Mouse (Mus musculus) limb, embryonic 11.5 days (tissue): ENCODE data around the gene Cd177. TPM values are rescaled to one million over a fixed set of nuclear protein-coding genes. Genes with fewer than 3 reads are reported as not detected.
"Not testable (repeated sequence)": the region's sequence is repeated elsewhere in the genome, so short reads cannot be mapped to it uniquely, and the experiment has no call there.

Source experiments
- ATAC-seq: fragments of 200-750 bp; cut with Nextera tagmentation; 2 replicates; pipeline ENCODE4 v1.8.0; 2017; ENCODE audit warnings: low read depth; ENCODE audit not compliant: insufficient number of reproducible peaks, low FRiP score, low TSS enrichment
- DNase-seq: peaks from one replicate; pipeline ENCODE4 v3.0.0-alpha.2; 2015; ENCODE audit warnings: low spot score
- H3K27ac ChIP-seq: fragments of 300-500 bp; sonication (generic); replicated peaks from 2 replicates; pipeline ENCODE4 v1.5.1; 2014; ENCODE audit warnings: low read depth, mild to moderate bottlenecking, low read length
- H3K27me3 ChIP-seq: fragments of 300-500 bp; sonication (generic); 2 replicates; pipeline ENCODE4 v1.6.1; 2014; ENCODE audit warnings: mild to moderate bottlenecking, low read length, mixed read lengths; ENCODE audit not compliant: control insufficient read depth, insufficient read depth
- H3K36me3 ChIP-seq: fragments of 300-500 bp; sonication (generic); 2 replicates; pipeline ENCODE4 v1.6.1; 2014; ENCODE audit warnings: mild to moderate bottlenecking, low read length, moderate library complexity, mixed read lengths; ENCODE audit not compliant: control insufficient read depth, insufficient read depth
- H3K4me1 ChIP-seq: fragments of 300-500 bp; sonication (generic); 2 replicates; pipeline ENCODE4 v1.6.1; 2014; ENCODE audit warnings: low read length, mixed read lengths; ENCODE audit not compliant: control insufficient read depth, insufficient read depth
- H3K4me2 ChIP-seq: fragments of 300-500 bp; sonication (generic); 2 replicates; pipeline ENCODE4 v1.6.1; 2014; ENCODE audit warnings: low read depth, mild to moderate bottlenecking, moderate library complexity; ENCODE audit not compliant: severe bottlenecking
- H3K4me3 ChIP-seq: fragments of 300-500 bp; sonication (generic); 2 replicates; pipeline ENCODE4 v1.5.1; 2014; ENCODE audit warnings: low read depth, low read length
- H3K9ac ChIP-seq: fragments of 300-500 bp; sonication (generic); 2 replicates; pipeline ENCODE4 v1.6.1; 2014; ENCODE audit warnings: mild to moderate bottlenecking, low read length
- H3K9me3 ChIP-seq: fragments of 300-500 bp; sonication (generic); 2 replicates; pipeline ENCODE4 v1.6.1; 2016; ENCODE audit warnings: low read length; ENCODE audit not compliant: control insufficient read depth
- WGBS: fragments of 180-500 bp; shearing (Covaris S2); extraction: QIAGEN DNeasy Blood & Tissue Kit; methylation state at CpG from one replicate; pipeline ENCODE4 v1.1.7; 2014; 5-methylcytosine and 5-hydroxymethylcytosine counted together
- polyA plus RNA-seq: library from polyadenylated mRNA; unstranded; fragments of >200 nt; fragmentation: Nextera tagmentation; extraction: Ambion mirVana; gene quantifications from 2 replicates; pipeline ENCODE4 v1.2.1, GENCODE M21; 2014

Cd177 gene
- polyA plus RNA-seq, 1 experiment from 2014 or later, result not detected

DNA sequence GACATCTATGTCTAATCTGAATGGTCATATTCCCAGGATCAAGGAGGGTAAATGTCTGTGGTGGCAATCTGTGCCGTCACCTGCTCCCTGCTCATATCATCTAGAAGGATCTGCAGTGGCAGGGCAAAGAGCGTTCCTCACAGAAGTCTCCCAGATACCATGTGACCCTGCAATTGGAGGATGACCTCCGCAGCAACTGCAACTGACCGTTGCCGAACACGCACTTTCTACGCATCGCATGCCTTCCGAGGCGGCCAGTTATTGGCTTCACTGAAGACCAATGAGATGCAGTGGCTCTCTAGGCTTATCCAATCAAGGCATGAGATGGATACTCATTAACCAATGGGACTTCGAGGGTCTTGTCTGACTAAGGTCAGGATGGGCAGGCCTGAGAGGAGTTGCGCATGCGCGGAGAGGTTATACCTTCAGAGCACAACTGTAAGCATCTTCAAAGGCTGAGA is 51.2 kb downstream of the Cd177 start, which contains the start of gene BC049730:
BC049730 (plus strand) TSS at position 411 of the 461 bp plus-strand sequence.
- Histone ChIP-seq H3K27ac (no peak within 1 kb of the TSS), H3K27me3 (no peaks in the 10 kb centered on the region), H3K9ac (no peak within 1 kb of the TSS), H3K4me2 (no peak within 1 kb of the TSS), H3K9me3 (no peaks in the 10 kb centered on the region; the same call in 1 of the 2 replicates), H3K4me3 (no peak within 1 kb of the TSS), H3K4me1 (no peaks in the 10 kb centered on the region), H3K36me3 (no peaks in the 10 kb centered on the region)
- DNase-seq (no peak), ATAC-seq (no peak)
- WGBS, result 94% methylated on average over 14 of the region's 14 CpGs

DNA sequence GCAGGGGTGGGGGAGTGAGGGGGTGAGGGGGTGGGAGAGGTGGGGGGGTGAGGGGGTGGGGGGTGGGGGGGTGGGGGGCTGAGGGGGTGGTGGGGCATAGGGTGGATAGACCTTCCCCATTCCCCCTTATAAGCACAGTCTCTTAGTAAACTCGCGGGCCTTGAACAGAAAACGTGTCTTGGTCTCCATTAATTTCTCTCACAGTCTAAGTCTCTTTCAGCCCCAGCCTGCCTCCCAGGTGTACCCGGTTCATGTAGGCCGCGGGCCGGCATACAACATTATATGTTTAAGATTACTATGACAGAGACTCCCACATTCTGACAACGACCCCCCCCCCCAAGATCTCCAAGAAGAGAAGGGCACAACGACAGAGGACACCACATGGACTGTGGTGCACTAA is 57.3 kb downstream of the Cd177 start:
- not testable (repeated sequence) for H3K9me3 ChIP-seq, H3K27ac ChIP-seq, H3K4me2 ChIP-seq, H3K27me3 ChIP-seq, DNase-seq, H3K4me1 ChIP-seq, ATAC-seq, H3K9ac ChIP-seq, H3K36me3 ChIP-seq, H3K4me3 ChIP-seq
- 69% methylated on average over 9 of the region's 9 CpGs for WGBS

DNA sequence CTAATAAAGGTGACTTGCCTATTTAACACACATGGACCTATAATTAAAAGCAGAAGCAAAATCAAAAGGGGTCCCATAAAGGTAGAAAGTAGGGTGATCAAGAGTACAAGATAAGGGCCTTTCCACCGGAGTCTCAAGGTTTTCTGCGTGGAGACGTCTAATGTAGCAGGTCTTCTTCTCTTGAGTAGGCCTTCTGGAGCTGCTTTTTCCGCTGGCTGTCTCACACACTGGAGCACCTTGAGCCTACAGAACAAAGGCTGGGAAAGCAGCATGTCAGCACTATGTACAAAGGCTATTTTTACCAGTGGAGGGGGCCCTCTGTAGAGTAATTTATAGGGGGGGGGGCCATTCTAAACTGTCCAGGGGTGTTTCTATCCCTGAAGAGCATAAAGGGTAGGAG is 62.2 kb downstream of the Cd177 start:
- DNase-seq, result not testable (repeated sequence)
- WGBS, result 83% methylated on average over 4 of the region's 4 CpGs

More for the DNA sequence above, 62.2 kb downstream of the Cd177 start:
- H3K27ac ChIP-seq, H3K9me3 ChIP-seq, H3K27me3 ChIP-seq, H3K36me3 ChIP-seq, H3K9ac ChIP-seq, H3K4me2 ChIP-seq, H3K4me1 ChIP-seq, H3K4me3 ChIP-seq, ATAC-seq: not testable (repeated sequence)

Other genes starting within 250 kb of the Cd177 start
- 0.48 and 0.52 TPM in 2 replicates for gene AC161166.1, start 247.9 kb downstream of the Cd177 start, polyA plus RNA-seq
- gene Irgq, start 229.6 kb downstream of the Cd177 start, polyA plus RNA-seq, result 7.5 and 8.1 TPM in 2 replicates
- 0.19 TPM in 1 of 2 replicates, not detected in the other for gene Pinlyp, start 214.2 kb downstream of the Cd177 start, polyA plus RNA-seq
- 141 and 148 TPM in 2 replicates for gene Xrcc1, start 214.0 kb downstream of the Cd177 start, polyA plus RNA-seq
- 30.8 and 32.2 TPM in 2 replicates for gene Ethe1, start 172.8 kb downstream of the Cd177 start, polyA plus RNA-seq
- gene Zfp575, start 172.7 kb downstream of the Cd177 start, polyA plus RNA-seq, result 2.1 and 2.3 TPM in 2 replicates
- gene Phldb3, start 149.5 kb downstream of the Cd177 start, polyA plus RNA-seq, result 0.16 and 0.21 TPM in 2 replicates
- 1.7 and 2.8 TPM in 2 replicates for gene Lypd3, start 123.8 kb downstream of the Cd177 start, polyA plus RNA-seq
- gene Tex101, start 83.6 kb downstream of the Cd177 start, polyA plus RNA-seq, result not detected in 2 replicates
- gene BC049730, start 51.1 kb downstream of the Cd177 start, polyA plus RNA-seq, result not detected in 2 replicates
- gene Gm4763, start 33.4 kb downstream of the Cd177 start, polyA plus RNA-seq, result not detected in 2 replicates
- 0.24 TPM in 1 of 2 replicates, not detected in the other for gene Ceacam10, start 16.9 kb upstream of the Cd177 start, polyA plus RNA-seq
- 20.0 and 22.1 TPM in 2 replicates for gene Gm9844, start 101.9 kb upstream of the Cd177 start, polyA plus RNA-seq
- not detected in 2 replicates for gene Lypd4, start 109.6 kb upstream of the Cd177 start, polyA plus RNA-seq
- 0.11 TPM in 1 of 2 replicates, not detected in the other for gene Dmrtc2, start 109.7 kb upstream of the Cd177 start, polyA plus RNA-seq
- 2,245 and 2,332 TPM in 2 replicates for gene Rps19, start 124.1 kb upstream of the Cd177 start, polyA plus RNA-seq
- 0.30 and 0.56 TPM in 2 replicates for gene Cd79a, start 137.1 kb upstream of the Cd177 start, polyA plus RNA-seq
- gene Arhgef1, start 142.6 kb upstream of the Cd177 start, polyA plus RNA-seq, result 69.9 and 84.4 TPM in 2 replicates
- gene Gm4881, start 184.2 kb upstream of the Cd177 start, polyA plus RNA-seq, result not detected in 2 replicates
- gene Rabac1, start 212.4 kb upstream of the Cd177 start, polyA plus RNA-seq, result 78.1 and 81.4 TPM in 2 replicates
- gene Atp1a3, start 245.6 kb upstream of the Cd177 start, polyA plus RNA-seq, result 0.13 and 0.23 TPM in 2 replicates